Mouse (Mus musculus): ENCODE measurements at regions not wholly inside any gene's neighbourhood (a gene's known extent, or its start where the extent isn't known, plus 50 kb on each side); places are given as distances from the start of the nearest gene placed in this dataset.

DNA sequence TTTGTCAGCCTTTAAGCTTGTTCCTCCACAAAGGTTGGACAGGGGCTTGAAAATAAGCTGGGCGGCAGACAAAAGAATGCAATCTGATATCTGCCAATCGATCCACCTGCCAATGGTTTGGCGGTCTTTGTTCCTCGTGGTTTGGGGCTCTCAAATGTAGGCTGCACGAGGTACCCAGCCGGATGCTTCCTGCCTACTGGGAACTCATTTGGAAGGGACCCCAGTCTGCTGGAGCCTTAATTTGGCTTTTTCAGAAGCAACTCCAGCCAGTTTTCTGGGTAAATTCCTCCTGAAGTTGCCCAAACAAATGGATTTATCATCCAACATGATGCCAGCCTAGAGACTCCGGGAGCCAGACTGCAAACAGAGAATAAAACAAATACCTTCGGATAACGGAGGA lies 228.1 kb upstream of the Irx3 start:
- no peak for TF ChIP-seq CTCF (IDR thresholded peaks at IDR 0.05; ENCODE audit: low read depth)
- no peak for TF ChIP-seq EP300 (IDR thresholded peaks at IDR 0.05; ENCODE audit: low read depth)

All from liver, postnatal 0 days (tissue).